Mouse (Mus musculus): ENCODE data around the gene Capn15.

Capn15 gene

GRCm38 (mm10) chr17:25985306-25986294 is at the start of gene Capn15:
Gene Capn15 (minus strand): TSS chr17:25985796.
- peak; percentile 60 for DNase-seq (ENCODE audit: extremely low read depth, low read depth)

GRCm38 (mm10) chr17:26032037-26032436 is 46.4 kb upstream of the Capn15 start:
- DNase-seq (ENCODE audit: extremely low read depth, low read depth) = no peak

- no peak for DNase-seq (ENCODE audit: extremely low read depth, low read depth)
Measured at GRCm38 (mm10) chr17:26031583-26031982, 46.0 kb upstream of the Capn15 start.

GRCm38 (mm10) chr17:26028261-26028660 is 42.7 kb upstream of the Capn15 start:
- DNase-seq (ENCODE audit: extremely low read depth, low read depth) = no peak

- DNase-seq (ENCODE audit: extremely low read depth, low read depth) = no peak
Measured at GRCm38 (mm10) chr17:26024674-26025073, 39.1 kb upstream of the Capn15 start.

GRCm38 (mm10) chr17:26023966-26024365 is 38.4 kb upstream of the Capn15 start:
- DNase-seq (ENCODE audit: extremely low read depth, low read depth) = no peak

- no peak for DNase-seq (ENCODE audit: extremely low read depth, low read depth)
Measured at GRCm38 (mm10) chr17:26023181-26023580, 37.6 kb upstream of the Capn15 start.

GRCm38 (mm10) chr17:26021728-26022341 is 36.2 kb upstream of the Capn15 start:
- DNase-seq (ENCODE audit: extremely low read depth, low read depth) = no peak

GRCm38 (mm10) chr17:26020848-26021347 is 35.3 kb upstream of the Capn15 start:
- DNase-seq (ENCODE audit: extremely low read depth, low read depth) = no peak

GRCm38 (mm10) chr17:26018388-26018787 is 32.8 kb upstream of the Capn15 start:
- no peak for DNase-seq (ENCODE audit: extremely low read depth, low read depth)

GRCm38 (mm10) chr17:26017949-26018348 is 32.4 kb upstream of the Capn15 start:
- DNase-seq (ENCODE audit: extremely low read depth, low read depth) = no peak

GRCm38 (mm10) chr17:26017021-26017420 is 31.4 kb upstream of the Capn15 start:
- no peak for DNase-seq (ENCODE audit: extremely low read depth, low read depth)

- no peak for DNase-seq (ENCODE audit: extremely low read depth, low read depth)
Measured at GRCm38 (mm10) chr17:26013711-26014110, 28.1 kb upstream of the Capn15 start.

- DNase-seq (ENCODE audit: extremely low read depth, low read depth) = peak; percentile 86
Measured at GRCm38 (mm10) chr17:26011841-26012460, 26.4 kb upstream of the Capn15 start.

- DNase-seq (ENCODE audit: extremely low read depth, low read depth) = peak; percentile 63
Measured at GRCm38 (mm10) chr17:26009540-26009939, 23.9 kb upstream of the Capn15 start.

GRCm38 (mm10) chr17:26008787-26009186 is 23.2 kb upstream of the Capn15 start:
- DNase-seq (ENCODE audit: extremely low read depth, low read depth) = no peak

GRCm38 (mm10) chr17:26008331-26008730 is 22.7 kb upstream of the Capn15 start:
- DNase-seq (ENCODE audit: extremely low read depth, low read depth) = no peak

GRCm38 (mm10) chr17:26007646-26008045 is 22.1 kb upstream of the Capn15 start:
- DNase-seq (ENCODE audit: extremely low read depth, low read depth) = no peak

- DNase-seq (ENCODE audit: extremely low read depth, low read depth) = peak; percentile 98
Measured at GRCm38 (mm10) chr17:26005731-26006450, 20.3 kb upstream of the Capn15 start.

- no peak for DNase-seq (ENCODE audit: extremely low read depth, low read depth)
Measured at GRCm38 (mm10) chr17:26004711-26005110, 19.1 kb upstream of the Capn15 start.

GRCm38 (mm10) chr17:26003864-26004263 is 18.3 kb upstream of the Capn15 start:
- no peak for DNase-seq (ENCODE audit: extremely low read depth, low read depth)

All from MEL-GATA-1-ER (cell line).